Mouse (Mus musculus) gonadal fat pad, adult 2 months (tissue): ENCODE results near the gene Snca. TPM values are rescaled to one million over a fixed set of nuclear protein-coding genes. Genes with fewer than 3 reads are reported as not detected.
"Not testable (repeated sequence)": the region's sequence is repeated elsewhere in the genome, so short reads cannot be mapped to it uniquely, and the experiment has no call there.

ENCODE experiments used
- DNase-seq: peaks from one replicate; pipeline ENCODE4 v3.0.0-alpha.2; 2012; ENCODE audit warnings: low read depth
- polyA plus RNA-seq: library from polyadenylated mRNA; depleted of rRNA; stranded (reverse); fragments of >200 nt; gene quantifications from 2 replicates; pipeline ENCODE4 v1.2.3, GENCODE M21; 2012; rRNA removed

Gene Snca
- polyA plus RNA-seq, 1 experiment: 1.1 TPM

- no peak for DNase-seq
Observed at GRCm38 (mm10) chr6:60717566-60717965, 112.1 kb downstream of the Snca start.

- no peak for DNase-seq
Observed at GRCm38 (mm10) chr6:60709997-60710471, 119.6 kb downstream of the Snca start.

GRCm38 (mm10) chr6:60698072-60698471 lies 131.6 kb downstream of the Snca start:
- DNase-seq: no peak

DNA sequence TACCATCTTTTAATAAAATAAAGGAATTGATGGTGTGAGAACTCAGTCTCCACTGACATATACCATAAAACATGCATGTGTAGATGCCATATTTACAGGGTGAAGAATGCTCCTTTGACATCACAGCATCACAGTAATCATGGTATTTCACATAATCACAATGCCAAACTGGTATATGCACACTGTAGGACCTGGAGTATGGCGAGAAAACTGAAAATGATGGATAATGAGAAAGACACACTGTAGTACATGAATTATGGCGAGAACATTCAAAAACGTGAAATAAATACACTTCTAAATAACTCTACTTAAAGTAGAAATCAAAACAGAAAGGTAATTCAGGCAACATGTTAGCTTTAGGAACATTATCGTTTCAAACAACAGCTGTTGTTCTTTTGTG lies 142.6 kb downstream of the Snca start:
- not testable (repeated sequence) for DNase-seq

- no peak for DNase-seq
Observed at GRCm38 (mm10) chr6:60682233-60682632, 147.4 kb downstream of the Snca start.

Other genes starting within 250 kb of the Snca start
- gene Mmrn1, start 95.1 kb upstream of the Snca start, polyA plus RNA-seq: 3.0 and 4.6 TPM in 2 replicates